Mouse (Mus musculus) hindbrain, embryonic 13.5 days (tissue): Measurements from ENCODE around the gene Rd3l. TPM values are rescaled to one million over a fixed set of nuclear protein-coding genes. Genes with fewer than 3 reads are reported as not detected.
A peak's percentile ranks its signal among the peaks of the same experiment; 100 is the strongest.

ENCODE experiments used
- ATAC-seq: fragments of 200-750 bp; cut with Nextera tagmentation; 2 replicates; pipeline ENCODE4 v1.8.0; 2017; ENCODE audit warnings: moderate TSS enrichment; ENCODE audit not compliant: low FRiP score
- H3K27ac ChIP-seq: fragments of 300-500 bp; sonication (generic); 2 replicates; pipeline ENCODE4 v1.5.1; 2015; ENCODE audit warnings: inconsistent platforms, mild to moderate bottlenecking, moderate library complexity
- H3K27me3 ChIP-seq: fragments of 300-500 bp; sonication (generic); 2 replicates; pipeline ENCODE4 v1.6.1; 2015; ENCODE audit warnings: mild to moderate bottlenecking, inconsistent platforms
- H3K36me3 ChIP-seq: fragments of 300-500 bp; sonication (generic); 2 replicates; pipeline ENCODE4 v1.6.1; 2015; ENCODE audit warnings: mild to moderate bottlenecking, inconsistent platforms
- H3K4me1 ChIP-seq: fragments of 300-500 bp; sonication (generic); replicated peaks from 2 replicates; pipeline ENCODE4 v1.6.1; 2015; ENCODE audit warnings: inconsistent platforms
- H3K4me2 ChIP-seq: fragments of 300-500 bp; sonication (generic); 2 replicates; pipeline ENCODE4 v1.6.1; 2015; ENCODE audit warnings: inconsistent platforms, mild to moderate bottlenecking, moderate library complexity
- H3K4me3 ChIP-seq: fragments of 300-500 bp; sonication (generic); 2 replicates; pipeline ENCODE4 v1.5.1; 2015; ENCODE audit warnings: mild to moderate bottlenecking, inconsistent platforms
- H3K9ac ChIP-seq: fragments of 300-500 bp; sonication (generic); 2 replicates; pipeline ENCODE4 v1.6.1; 2015; ENCODE audit warnings: mild to moderate bottlenecking, inconsistent platforms
- H3K9me3 ChIP-seq: fragments of 300-500 bp; sonication (generic); 2 replicates; pipeline ENCODE4 v1.6.1; 2016; ENCODE audit warnings: inconsistent platforms
- WGBS: fragments of 180-500 bp; shearing (Covaris S2); methylation state at CpG from one replicate; pipeline ENCODE4 v1.1.7; 2015; 5-methylcytosine and 5-hydroxymethylcytosine counted together
- polyA plus RNA-seq: library from polyadenylated mRNA; unstranded; fragments of >200 nt; fragmentation: Nextera tagmentation; extraction: Ambion mirVana; gene quantifications from 2 replicates; pipeline ENCODE4 v1.2.1, GENCODE M21; 2015

Rd3l gene
- not detected in 2 replicates for polyA plus RNA-seq

DNA sequence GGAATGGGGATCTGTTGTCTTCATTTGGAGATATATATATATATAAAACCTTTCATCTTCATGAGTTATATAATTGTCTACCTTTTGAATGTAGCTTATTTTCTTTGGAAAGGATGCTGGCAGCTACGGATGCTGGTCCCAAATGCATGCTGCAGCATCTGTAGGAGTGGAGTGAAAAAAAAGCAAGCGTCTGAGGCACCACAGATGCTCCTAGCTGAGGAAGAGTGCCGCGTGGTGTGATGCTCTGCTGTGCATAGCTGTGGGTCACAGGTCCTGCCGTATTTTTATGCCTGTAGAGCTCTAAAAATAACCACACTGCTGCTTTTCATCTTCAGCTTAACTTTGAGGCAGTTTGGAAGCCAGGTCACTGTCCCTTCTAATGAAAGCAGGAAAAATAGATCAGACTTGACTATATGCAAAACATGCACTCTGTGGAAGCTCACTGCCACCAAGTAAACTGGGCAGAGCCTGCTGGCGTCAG is at the start of gene Rd3l:
Gene Rd3l, minus strand, starts transcription at position 431 of the 481 bp plus-strand sequence.
- H3K9ac ChIP-seq: no peak within 1 kb of the TSS
- H3K27me3 ChIP-seq: no peaks in the 10 kb centered on the region
- H3K36me3 ChIP-seq: no peaks in the 10 kb centered on the region
- peaks cover 13% of the 10 kb centered on the region for H3K4me1 ChIP-seq
- H3K9me3 ChIP-seq: no peaks in the 10 kb centered on the region
- no peak for ATAC-seq
- no peak within 1 kb of the TSS for H3K27ac ChIP-seq
- H3K4me2 ChIP-seq: no peak within 1 kb of the TSS
- H3K4me3 ChIP-seq: no peak within 1 kb of the TSS
- 72% methylated on average over 6 of the region's 6 CpGs for WGBS

DNA sequence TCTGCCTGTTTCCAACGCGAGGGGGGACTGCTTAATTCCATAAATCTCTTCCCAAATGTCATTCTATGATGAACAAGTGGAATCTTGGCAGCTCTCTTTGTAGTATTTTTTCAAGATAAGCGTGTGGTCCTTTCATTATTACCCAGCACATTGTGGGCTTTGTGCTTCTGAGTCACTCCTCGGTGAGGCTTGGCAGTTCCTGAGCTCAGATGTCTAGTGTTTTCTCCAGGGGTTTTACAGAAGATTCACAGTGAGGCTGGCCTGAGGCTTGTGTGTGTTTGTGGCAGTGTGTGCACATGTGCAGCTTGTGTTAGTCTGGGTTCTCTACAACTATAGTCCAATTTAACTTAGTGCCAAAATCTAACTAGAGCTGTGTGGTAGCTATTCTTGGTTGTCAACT is 46.3 kb upstream of the Rd3l start:
- H3K4me1 ChIP-seq: no peaks in the 10 kb centered on the region
- H3K27me3 ChIP-seq: no peaks in the 10 kb centered on the region
- H3K9me3 ChIP-seq: 0 out of 2 replicates have a peak, but pooled peaks cover 3% of the 10 kb centered on the region
- WGBS: 69% methylated on average over 4 of the region's 4 CpGs
- no peaks in the 10 kb centered on the region for H3K36me3 ChIP-seq
- no peak for ATAC-seq
- H3K9ac ChIP-seq: no peak overlapping the region
- no peak overlapping the region for H3K4me3 ChIP-seq
- H3K27ac ChIP-seq: no peak overlapping the region
- no peak overlapping the region for H3K4me2 ChIP-seq

DNA sequence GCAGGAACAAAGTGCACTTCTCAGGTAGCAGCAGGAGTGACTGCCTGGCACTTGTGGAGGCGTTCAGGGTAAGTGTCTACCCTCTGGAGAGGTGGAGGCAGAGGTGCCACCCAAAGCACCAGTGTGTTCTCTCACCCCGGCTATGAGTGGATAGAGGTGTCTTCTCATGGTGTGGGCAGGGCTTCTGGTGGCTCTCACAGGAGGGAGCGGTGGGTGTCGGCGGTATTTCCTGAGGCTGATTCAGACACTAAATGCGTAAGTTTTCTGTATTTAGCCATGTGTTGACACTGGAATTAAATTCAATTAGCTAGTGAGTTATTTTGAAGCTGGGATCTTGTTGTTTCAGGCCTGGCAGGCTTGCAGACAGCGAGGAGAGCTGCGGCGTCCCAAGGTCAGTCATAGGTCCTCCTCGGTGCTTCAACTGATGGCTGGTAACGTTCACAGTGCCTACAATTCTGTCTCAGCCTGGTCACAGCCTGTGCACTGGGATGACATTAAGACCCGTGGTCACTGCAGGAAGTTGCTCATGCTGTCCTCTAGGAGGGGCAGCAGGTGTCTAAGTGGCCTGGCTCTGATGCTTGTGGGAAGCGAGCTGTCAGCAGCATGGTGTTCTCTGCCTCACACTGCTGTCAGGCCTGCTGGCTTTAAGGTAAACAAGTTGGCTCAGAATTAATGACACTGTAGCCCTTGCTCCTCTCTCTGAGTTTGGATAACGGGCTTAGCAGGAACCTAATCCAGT is 45.0 kb upstream of the Rd3l start:
- H3K4me1 ChIP-seq: no peaks in the 10 kb centered on the region
- WGBS: 86% methylated on average over 14 of the region's 14 CpGs
- no peaks in the 10 kb centered on the region for H3K27me3 ChIP-seq
- no peak overlapping the region for H3K4me3 ChIP-seq
- H3K9me3 ChIP-seq: 0 out of 2 replicates have a peak, but pooled peaks cover 5% of the 10 kb centered on the region
- no peaks in the 10 kb centered on the region for H3K36me3 ChIP-seq
- H3K27ac ChIP-seq: no peak overlapping the region
- no peak for ATAC-seq
- H3K4me2 ChIP-seq: no peak overlapping the region
- no peak overlapping the region for H3K9ac ChIP-seq

DNA sequence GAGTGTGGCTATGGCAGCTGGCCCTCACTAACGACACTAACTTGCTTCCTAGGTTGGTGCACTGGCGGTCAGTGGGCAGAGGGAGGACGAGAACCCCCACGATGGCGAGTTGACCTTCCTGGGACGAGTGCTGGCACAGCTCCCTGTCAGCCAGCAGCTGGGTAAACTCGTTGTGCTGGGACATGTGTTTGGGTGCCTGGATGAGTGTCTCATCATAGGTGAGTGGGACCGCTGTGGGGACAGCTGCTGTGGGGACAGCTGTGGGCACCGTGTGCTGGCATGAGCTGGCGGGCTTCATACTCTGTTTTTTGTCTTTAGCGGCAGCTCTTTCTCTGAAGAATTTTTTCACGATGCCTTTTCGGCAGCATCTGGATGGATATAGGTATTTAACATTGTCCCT is 44.3 kb upstream of the Rd3l start:
- Histone ChIP-seq H3K27me3 (no peaks in the 10 kb centered on the region), H3K36me3 (no peaks in the 10 kb centered on the region), H3K27ac (no peak overlapping the region), H3K9ac (no peak overlapping the region), H3K9me3 (0 out of 2 replicates have a peak, but pooled peaks cover 5% of the 10 kb centered on the region), H3K4me2 (no peak overlapping the region), H3K4me1 (no peaks in the 10 kb centered on the region), H3K4me3 (no peak overlapping the region)
- WGBS: 92% methylated on average over 13 of the region's 13 CpGs
- ATAC-seq: no peak

DNA sequence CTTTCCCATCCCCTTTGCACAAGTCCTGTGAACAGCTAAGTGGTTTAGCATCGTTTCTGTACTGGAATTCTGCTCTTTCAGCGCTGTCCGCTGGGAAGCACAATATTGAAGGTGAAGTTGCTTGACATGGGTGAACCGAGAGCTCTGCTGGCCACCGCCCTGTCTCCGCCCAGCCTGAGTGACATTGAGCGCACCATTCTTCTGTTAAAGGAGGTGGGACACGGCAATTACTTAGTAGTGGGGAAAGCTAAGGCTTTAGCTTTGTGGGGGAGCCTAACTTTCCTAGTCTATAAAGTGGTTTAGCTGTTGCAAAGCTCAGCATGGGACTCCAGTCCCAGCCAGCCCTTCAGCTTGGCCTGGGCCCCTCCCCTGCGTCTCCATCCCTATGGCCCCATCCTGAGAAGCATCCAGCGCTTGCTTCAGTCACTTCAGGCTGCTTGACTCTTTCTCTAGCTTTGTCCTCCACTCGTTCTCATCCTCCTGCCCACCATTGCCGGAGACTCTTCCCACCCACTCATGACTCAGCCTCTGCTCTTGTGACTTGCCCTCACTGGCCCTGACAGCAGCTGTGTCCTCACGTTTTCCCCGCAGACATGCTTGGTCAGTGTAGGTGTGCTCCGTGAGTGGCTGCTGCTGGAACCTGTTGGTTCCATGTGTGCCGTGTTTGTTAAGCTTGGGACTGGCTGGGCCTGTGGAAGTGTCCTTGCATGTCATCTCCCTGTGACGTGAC is 43.6 kb upstream of the Rd3l start:
- Histone ChIP-seq H3K9ac (no peak overlapping the region), H3K4me3 (no peak overlapping the region), H3K4me2 (no peak overlapping the region), H3K4me1 (no peaks in the 10 kb centered on the region), H3K36me3 (no peaks in the 10 kb centered on the region), H3K27me3 (no peaks in the 10 kb centered on the region), H3K27ac (no peak overlapping the region), H3K9me3 (0 out of 2 replicates have a peak, but pooled peaks cover 5% of the 10 kb centered on the region)
- ATAC-seq: no peak
- 80% methylated on average over 17 of the region's 17 CpGs for WGBS

DNA sequence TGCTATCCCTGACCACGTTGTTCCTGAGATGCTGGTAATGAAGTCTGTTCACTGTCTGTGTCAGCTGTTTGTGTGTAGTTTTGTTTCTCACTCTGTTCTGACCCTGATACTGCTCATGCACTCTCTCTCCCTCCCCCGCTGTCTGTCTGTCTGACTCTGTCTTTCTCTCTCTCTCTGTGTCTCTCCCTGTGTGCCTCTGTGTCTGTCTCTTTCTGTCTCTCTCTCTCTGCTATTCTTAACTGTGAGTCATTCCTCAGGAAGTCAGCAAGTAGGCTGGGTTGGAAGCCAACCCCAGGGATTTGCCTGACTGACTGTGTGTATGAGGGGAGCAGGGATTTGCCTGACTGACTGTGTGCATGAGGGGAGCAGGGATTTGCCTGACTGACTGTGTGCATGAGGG is 42.2 kb upstream of the Rd3l start:
- Histone ChIP-seq H3K36me3 (no peaks in the 10 kb centered on the region), H3K27me3 (no peaks in the 10 kb centered on the region), H3K9ac (no peak overlapping the region), H3K9me3 (0 out of 2 replicates have a peak, but pooled peaks cover 5% of the 10 kb centered on the region), H3K27ac (no peak overlapping the region), H3K4me1 (no peaks in the 10 kb centered on the region), H3K4me3 (no peak overlapping the region), H3K4me2 (no peak overlapping the region)
- WGBS: 81% methylated on average over 2 of the region's 2 CpGs
- ATAC-seq: no peak

DNA sequence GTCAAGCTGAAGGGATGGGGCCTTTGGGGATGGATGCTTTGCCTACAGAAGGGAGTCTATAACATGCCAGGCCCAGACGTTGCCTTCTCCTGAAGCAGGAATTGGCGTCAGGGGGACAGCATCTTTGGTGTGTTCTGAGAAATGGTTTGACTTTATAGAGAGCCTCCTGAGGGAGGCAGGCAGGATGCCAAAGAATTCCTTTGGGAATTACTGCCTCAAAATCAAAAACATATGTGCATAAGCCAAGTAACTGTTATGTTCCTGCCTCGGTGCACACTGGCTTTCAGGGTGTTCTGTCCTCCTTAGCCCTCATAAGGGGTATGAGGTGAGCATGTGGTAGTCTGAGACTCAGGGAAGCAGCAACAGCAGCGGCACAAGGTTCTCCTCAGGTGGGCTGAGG is 35.2 kb upstream of the Rd3l start:
- Histone ChIP-seq H3K9me3 (no peaks in the 10 kb centered on the region), H3K9ac (no peak overlapping the region), H3K27ac (no peak overlapping the region), H3K4me1 (peaks cover 10% of the 10 kb centered on the region), H3K36me3 (no peaks in the 10 kb centered on the region), H3K4me3 (no peak overlapping the region), H3K4me2 (no peak overlapping the region), H3K27me3 (no peaks in the 10 kb centered on the region)
- no peak for ATAC-seq
- WGBS: 80% methylated on average over 4 of the region's 4 CpGs

DNA sequence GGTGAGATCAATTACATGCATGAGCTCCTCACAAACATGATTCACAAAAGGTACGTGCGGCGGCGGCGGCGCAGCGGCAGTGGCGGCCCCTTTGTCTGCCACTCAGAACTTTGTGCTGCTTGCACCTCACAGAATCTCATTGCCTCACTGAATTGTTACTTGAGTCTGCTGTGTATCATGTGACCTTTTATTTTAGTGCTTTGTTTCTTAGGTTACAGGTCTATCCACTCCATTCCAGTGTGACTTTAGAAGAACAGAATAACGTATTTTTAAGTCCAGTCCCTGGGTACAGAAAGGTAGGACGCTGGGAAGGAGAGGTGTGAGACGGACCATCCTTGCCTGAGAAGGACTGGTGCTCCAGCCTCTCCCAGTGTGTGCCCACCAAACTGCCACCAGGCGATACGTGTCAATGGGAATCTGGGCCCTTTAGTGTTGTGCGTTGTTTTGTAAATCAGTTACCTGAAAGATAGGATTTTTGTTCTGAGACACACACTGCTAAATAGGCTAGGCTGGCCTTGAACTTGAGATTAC is 32.2 kb upstream of the Rd3l start:
- no peaks in the 10 kb centered on the region for H3K9me3 ChIP-seq
- H3K27ac ChIP-seq: peak overlapping the region; percentile 32; the same call in 1 of the 2 replicates
- peak overlapping the region; percentile 48 for H3K4me2 ChIP-seq
- H3K4me3 ChIP-seq: peak overlapping the region; percentile 20
- H3K4me1 ChIP-seq: peaks cover 10% of the 10 kb centered on the region
- 13% methylated on average over 14 of the region's 14 CpGs for WGBS
- H3K9ac ChIP-seq: peak overlapping the region; percentile 46; the same call in 1 of the 2 replicates
- H3K36me3 ChIP-seq: no peaks in the 10 kb centered on the region
- H3K27me3 ChIP-seq: no peaks in the 10 kb centered on the region
- ATAC-seq: peak; percentile 17; the same call in 1 of the 2 replicates

DNA sequence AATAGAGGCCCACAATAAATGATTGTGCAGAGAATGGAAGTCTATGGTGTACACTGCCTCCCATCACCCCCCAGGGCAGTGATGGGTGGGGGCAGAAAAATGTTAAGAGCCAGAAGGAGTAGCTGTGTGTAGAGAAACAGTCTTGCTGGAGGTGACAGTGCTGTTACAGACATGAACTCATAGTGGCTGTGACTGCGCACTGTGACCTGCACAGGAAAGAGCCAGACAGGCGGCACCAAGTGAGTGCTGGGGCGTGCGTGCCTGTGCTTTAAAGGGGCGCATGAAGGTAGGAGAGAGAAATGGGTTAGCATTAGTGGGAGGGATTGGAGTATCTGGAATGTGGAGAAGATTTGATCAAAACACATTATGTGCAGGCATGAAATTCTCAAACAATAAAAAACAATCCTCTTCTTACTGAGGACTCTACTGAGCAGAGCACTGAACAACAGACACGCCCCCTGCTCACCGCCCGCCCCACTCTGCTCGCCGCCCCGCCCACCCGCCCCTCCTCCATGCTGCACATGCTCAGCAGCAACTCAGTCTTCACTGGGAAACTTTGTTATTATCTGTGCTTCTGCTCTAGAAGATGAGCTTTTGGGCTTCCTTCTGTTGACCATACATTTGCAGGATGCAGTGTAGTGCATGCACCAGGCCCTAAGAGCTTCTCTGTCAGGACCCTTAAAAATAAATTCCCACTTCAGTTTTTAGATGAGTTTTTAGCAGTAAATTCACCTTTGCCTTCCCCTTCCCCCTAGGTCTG is 31.6 kb upstream of the Rd3l start:
- Histone ChIP-seq H3K4me2 (peak overlapping the region; percentile 48), H3K27me3 (no peaks in the 10 kb centered on the region), H3K4me3 (peak overlapping the region; percentile 20), H3K27ac (peak overlapping the region; percentile 32; the same call in 1 of the 2 replicates), H3K36me3 (no peaks in the 10 kb centered on the region), H3K4me1 (peaks cover 10% of the 10 kb centered on the region), H3K9me3 (no peaks in the 10 kb centered on the region), H3K9ac (peak overlapping the region; percentile 46; the same call in 1 of the 2 replicates)
- ATAC-seq: peak; percentile 83
- 27% methylated on average over 12 of the region's 12 CpGs for WGBS

DNA sequence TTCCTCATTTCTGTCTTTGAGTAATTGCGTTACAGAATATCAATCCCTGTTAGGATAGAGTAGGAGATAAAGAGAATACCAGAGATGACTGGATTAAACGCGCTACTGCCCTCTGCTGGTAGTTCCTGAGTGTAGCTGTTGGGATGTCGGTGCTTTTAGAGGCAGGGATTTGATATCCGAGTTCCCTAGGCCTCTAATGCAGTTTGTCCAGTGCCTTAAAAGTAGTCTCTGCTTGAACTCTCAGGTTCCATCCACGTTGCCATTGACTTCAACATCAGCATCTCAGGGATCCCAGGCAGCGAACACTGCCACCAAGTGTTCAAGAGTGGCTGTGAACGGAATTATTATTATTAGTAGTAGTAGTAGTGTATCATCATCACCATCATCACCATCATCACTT is 20.1 kb upstream of the Rd3l start:
- no peaks in the 10 kb centered on the region for H3K4me1 ChIP-seq

DNA sequence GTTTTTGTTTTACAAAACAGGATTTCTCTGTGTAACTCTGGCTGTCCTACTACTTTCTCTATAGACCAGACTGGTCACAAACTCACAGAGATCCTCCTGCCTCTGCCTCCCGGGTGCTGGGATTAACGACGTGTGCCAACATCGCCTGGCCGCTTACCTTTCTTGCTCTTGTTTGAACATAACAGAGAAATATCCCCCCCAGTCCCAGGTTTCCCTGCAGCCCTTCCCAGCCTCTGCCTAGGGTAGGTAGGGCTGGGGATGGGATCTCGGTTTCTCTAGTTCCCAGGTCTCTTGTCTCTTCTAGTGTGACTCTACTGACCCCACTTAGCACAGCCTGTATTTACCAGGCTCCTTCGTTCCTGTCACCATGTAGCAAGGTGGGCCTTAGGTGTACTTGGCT is 18.6 kb upstream of the Rd3l start:
- Histone ChIP-seq H3K36me3 (no peaks in the 10 kb centered on the region), H3K27me3 (no peaks in the 10 kb centered on the region), H3K27ac (no peak overlapping the region), H3K9ac (no peak overlapping the region), H3K9me3 (no peaks in the 10 kb centered on the region), H3K4me3 (no peak overlapping the region), H3K4me2 (no peak overlapping the region), H3K4me1 (no peaks in the 10 kb centered on the region)
- ATAC-seq: no peak
- WGBS: 98% methylated on average over 7 of the region's 7 CpGs

More for the DNA sequence above, 20.1 kb upstream of the Rd3l start:
- Histone ChIP-seq H3K27ac (no peak overlapping the region), H3K9me3 (no peaks in the 10 kb centered on the region), H3K4me3 (no peak overlapping the region), H3K4me2 (no peak overlapping the region), H3K27me3 (no peaks in the 10 kb centered on the region), H3K9ac (no peak overlapping the region), H3K36me3 (no peaks in the 10 kb centered on the region)
- ATAC-seq: 0 out of 2 replicates have a peak, but pooled peaks have one; percentile 21
- 23% methylated on average over 8 of the region's 8 CpGs for WGBS

DNA sequence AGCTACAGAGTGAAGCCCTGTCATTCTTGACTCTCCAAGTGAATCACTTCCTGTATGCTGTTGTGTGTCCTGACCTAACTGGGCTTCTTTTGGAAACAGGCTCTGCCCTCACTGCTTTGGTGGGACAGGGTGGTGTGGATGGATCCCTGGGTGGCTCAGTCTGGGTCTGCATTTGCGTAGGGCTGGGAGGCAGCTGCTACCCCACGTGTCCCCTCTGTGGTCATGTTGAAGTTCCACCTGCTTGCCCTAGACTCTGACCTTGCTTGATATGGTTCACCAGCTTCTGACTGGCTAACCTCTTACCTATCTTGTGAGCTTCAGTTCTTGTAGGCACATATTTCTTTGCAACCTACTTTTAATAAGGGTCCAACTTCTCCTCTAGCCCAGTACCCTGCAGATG is 14.0 kb upstream of the Rd3l start:
- Histone ChIP-seq H3K27me3 (no peaks in the 10 kb centered on the region), H3K4me1 (no peaks in the 10 kb centered on the region), H3K9ac (no peak overlapping the region), H3K9me3 (no peaks in the 10 kb centered on the region), H3K4me3 (no peak overlapping the region), H3K4me2 (no peak overlapping the region), H3K27ac (no peak overlapping the region), H3K36me3 (no peaks in the 10 kb centered on the region)
- WGBS: 98% methylated on average over 2 of the region's 2 CpGs
- ATAC-seq: no peak
